Mouse (Mus musculus) central nervous system, embryonic 11.5 days (tissue): ENCODE measurements around the gene Amh. TPM values are rescaled to one million over a fixed set of nuclear protein-coding genes. Genes with fewer than 3 reads are reported as not detected.

Experiments used
- polyA plus RNA-seq: library from polyadenylated mRNA; depleted of rRNA; stranded (reverse); fragments of >200 nt; gene quantifications from 2 replicates; pipeline ENCODE4 v1.2.3, GENCODE M21; 2012; rRNA removed

The Amh gene
- polyA plus RNA-seq = 1.3 and 1.4 TPM in 2 replicates

DNA sequence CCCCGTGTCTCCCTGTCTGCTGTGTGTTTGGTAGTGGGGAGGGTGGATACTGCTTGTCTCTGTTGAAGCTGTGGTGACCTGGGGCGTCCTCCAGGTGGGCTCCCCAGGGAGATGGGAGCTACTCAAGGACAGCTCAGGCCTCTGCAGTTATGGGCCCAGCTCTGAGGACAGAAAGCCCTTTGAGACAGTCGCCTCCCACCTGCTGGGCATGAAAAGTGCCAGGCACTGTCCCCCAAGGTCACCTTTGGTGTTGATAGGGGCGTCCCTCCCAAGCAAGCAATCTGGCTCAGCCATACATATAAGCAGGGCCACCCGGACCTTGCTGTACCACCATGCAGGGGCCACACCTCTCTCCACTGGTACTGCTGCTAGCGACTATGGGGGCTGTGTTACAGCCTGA lies at the start of gene Amh:
Gene Amh, plus strand, starts transcription at position 328 of the 400 bp plus-strand sequence.

GRCm38 (mm10) chr10:80798150-80799006 lies 6.7 kb upstream of the Amh start, which contains the start of the genes Sf3a2 and Plekhj1:
Gene Sf3a2 (plus strand): TSS chr10:80798198.
Gene Plekhj1 (minus strand): TSS chr10:80798626.

DNA sequence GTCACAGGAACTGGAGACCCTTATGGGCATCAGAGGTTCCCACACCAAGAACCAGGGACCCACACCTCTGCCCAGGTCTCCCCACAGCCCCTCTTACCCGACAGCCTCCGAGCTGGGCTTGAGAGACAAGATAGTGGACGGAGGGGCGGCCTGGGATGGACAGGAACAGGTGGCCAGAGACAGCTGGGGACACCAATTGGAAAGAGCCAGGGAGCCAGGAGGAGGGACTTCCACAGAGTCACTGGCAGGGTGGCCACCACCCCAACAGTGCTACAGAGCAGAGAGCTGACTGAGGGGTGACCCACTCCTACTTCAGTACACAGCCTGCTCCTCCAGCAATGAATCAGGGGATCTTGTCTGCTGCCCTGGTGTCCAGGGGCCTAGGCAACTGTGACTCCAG lies 8.3 kb downstream of the Amh start, which contains the start of gene Jsrp1:
Gene Jsrp1, minus strand, starts transcription at position 133 of the 400 bp plus-strand sequence.

DNA sequence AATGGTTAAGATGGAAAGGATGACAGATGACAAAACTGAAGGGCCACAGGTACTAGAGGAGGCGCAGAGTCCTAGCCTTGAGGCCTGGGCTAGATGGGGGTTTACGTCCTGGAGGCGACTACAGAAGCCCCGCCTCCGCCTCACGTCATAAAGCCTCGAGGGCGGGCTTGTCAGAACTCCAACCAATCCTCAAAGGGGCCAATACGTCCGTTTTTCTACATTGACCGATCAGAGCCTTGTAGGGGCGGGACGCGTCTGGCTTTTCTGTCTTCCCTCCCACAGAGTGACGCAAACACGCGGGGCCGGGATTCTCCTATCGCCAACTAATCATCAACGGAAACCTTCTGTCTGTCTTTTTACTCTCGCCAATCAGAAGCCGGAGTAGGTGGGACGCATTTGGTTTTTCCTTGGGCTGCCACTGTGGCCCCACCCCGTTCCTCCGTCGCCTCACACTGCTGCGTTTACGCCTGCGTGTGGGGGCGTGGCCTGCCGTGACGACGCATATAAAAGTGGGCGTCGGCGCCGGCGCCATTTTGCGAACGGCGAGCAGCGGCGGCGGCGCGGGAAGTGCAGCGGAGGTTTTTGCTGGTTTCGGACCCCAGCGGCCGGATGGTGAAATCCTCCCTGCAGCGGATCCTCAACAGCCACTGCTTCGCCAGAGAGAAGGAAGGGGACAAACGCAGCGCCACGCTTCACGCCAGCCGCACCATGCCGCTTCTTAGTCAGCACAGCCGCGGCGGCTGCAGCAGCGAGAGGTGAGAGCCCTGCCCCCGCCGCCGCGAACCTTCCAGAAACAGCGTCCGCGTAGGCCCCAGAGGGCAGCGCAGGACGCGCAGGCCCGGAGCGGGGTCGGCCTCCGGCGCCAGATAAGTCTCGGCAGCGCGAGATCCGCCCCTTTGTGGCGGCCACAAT lies 21.4 kb downstream of the Amh start, which contains the start of gene Oaz1:
Gene Oaz1, plus strand, starts transcription at position 506 of the 912 bp plus-strand sequence.

DNA sequence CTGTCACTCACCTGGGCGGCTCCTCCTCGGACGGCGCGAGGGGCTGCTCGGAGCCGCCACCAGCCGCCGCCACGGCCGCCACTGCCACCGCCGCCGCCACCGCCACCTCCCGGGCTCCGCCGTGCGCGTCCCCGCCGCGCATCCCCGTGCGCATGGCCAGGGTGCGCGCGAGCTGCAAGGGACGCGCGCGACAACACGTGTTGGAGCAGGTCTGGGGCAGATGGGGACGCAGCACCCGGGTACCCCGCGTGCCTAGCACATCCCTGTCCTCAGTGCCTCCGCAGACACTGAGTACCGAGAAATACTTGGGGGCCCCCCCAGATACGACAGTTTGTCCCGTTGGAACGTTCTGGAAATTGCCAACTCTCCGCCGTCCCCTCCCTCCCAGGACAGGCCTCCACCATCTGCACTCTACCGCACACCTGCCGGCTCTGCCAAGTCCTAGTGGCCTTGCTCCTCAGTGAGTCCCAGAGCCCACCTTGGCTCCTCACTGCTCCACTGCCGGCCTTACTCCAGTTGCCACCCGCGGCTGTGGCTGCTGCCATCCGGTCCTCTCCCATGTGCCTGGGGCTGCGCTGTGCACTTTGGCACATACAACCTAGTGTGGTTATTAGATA lies 39.0 kb downstream of the Amh start, which contains the start of gene Lingo3:
Gene Lingo3, minus strand, starts transcription at position 109 of the 617 bp plus-strand sequence.

GRCm38 (mm10) chr10:80854913-80855748 lies 50.1 kb downstream of the Amh start, which contains the start of the genes Lsm7 and Sppl2b:
Gene Lsm7 (minus strand): TSS chr10:80855209.
Gene Sppl2b (plus strand): TSS chr10:80855275.

Other genes starting within 250 kb of the Amh start
- 43.3 and 54.8 TPM in 2 replicates for gene Rexo1, start 243.7 kb upstream of the Amh start, polyA plus RNA-seq
- gene Klf16, start 227.9 kb upstream of the Amh start, polyA plus RNA-seq = 10.5 and 12.0 TPM in 2 replicates
- 97.0 and 107 TPM in 2 replicates for gene Abhd17a, start 214.9 kb upstream of the Amh start, polyA plus RNA-seq
- 48.7 and 54.0 TPM in 2 replicates for gene Scamp4, start 202.4 kb upstream of the Amh start, polyA plus RNA-seq
- 9.7 and 11.8 TPM in 2 replicates for gene Adat3, start 202.4 kb upstream of the Amh start, polyA plus RNA-seq
- 5.1 and 5.9 TPM in 2 replicates for gene Gm49322, start 199.2 kb upstream of the Amh start, polyA plus RNA-seq
- 169 and 230 TPM in 2 replicates for gene Csnk1g2, start 182.4 kb upstream of the Amh start, polyA plus RNA-seq
- gene Btbd2, start 148.2 kb upstream of the Amh start, polyA plus RNA-seq = 65.9 and 84.8 TPM in 2 replicates
- gene Mknk2, start 127.1 kb upstream of the Amh start, polyA plus RNA-seq = 86.7 and 103 TPM in 2 replicates
- gene Mob3a, start 103.3 kb upstream of the Amh start, polyA plus RNA-seq = 21.9 and 34.8 TPM in 2 replicates
- 24.8 and 32.5 TPM in 2 replicates for gene Izumo4, start 103.1 kb upstream of the Amh start, polyA plus RNA-seq
- 112 and 113 TPM in 2 replicates for gene Ap3d1, start 63.0 kb upstream of the Amh start, polyA plus RNA-seq
- gene Dot1l, start 50.0 kb upstream of the Amh start, polyA plus RNA-seq = 55.5 and 55.9 TPM in 2 replicates
- gene Sf3a2, start 7.0 kb upstream of the Amh start, polyA plus RNA-seq = 101 and 144 TPM in 2 replicates
- 107 and 143 TPM in 2 replicates for gene Plekhj1, start 6.6 kb upstream of the Amh start, polyA plus RNA-seq
- 1.2 and 1.5 TPM in 2 replicates for gene Jsrp1, start 8.3 kb downstream of the Amh start, polyA plus RNA-seq
- gene Oaz1, start 21.4 kb downstream of the Amh start, polyA plus RNA-seq = 668 and 753 TPM in 2 replicates
- 0.46 and 0.48 TPM in 2 replicates for gene Lingo3, start 38.8 kb downstream of the Amh start, polyA plus RNA-seq
- gene Lsm7, start 50.0 kb downstream of the Amh start, polyA plus RNA-seq = 416 and 423 TPM in 2 replicates
- 43.7 and 57.8 TPM in 2 replicates for gene Sppl2b, start 50.0 kb downstream of the Amh start, polyA plus RNA-seq
- 0.01 and 0.02 TPM in 2 replicates for gene Tmprss9, start 66.6 kb downstream of the Amh start, polyA plus RNA-seq
- 199 and 235 TPM in 2 replicates for gene Timm13, start 95.7 kb downstream of the Amh start, polyA plus RNA-seq
- 69.6 and 106 TPM in 2 replicates for gene Lmnb2, start 113.0 kb downstream of the Amh start, polyA plus RNA-seq
- gene Gadd45b, start 124.8 kb downstream of the Amh start, polyA plus RNA-seq = 12.2 and 15.1 TPM in 2 replicates
- 3.4 and 5.5 TPM in 2 replicates for gene Gng7, start 209.7 kb downstream of the Amh start, polyA plus RNA-seq
- 5.8 and 6.1 TPM in 2 replicates for gene Diras1, start 220.4 kb downstream of the Amh start, polyA plus RNA-seq
- 26.5 and 35.6 TPM in 2 replicates for gene Slc39a3, start 232.2 kb downstream of the Amh start, polyA plus RNA-seq